Mouse (Mus musculus) hindbrain, postnatal 0 days (tissue): ENCODE data around the gene Gnb2. TPM values are rescaled to one million over a fixed set of nuclear protein-coding genes. Genes with fewer than 3 reads are reported as not detected.

Experiments
- ATAC-seq: fragments of 200-750 bp; cut with Nextera tagmentation; 2 replicates; pipeline ENCODE4 v1.8.0; 2017; ENCODE audit warnings: mild to moderate bottlenecking, moderate TSS enrichment, moderate library complexity
- DNase-seq: peaks from one replicate; pipeline ENCODE4 v3.0.0-alpha.2; 2015; ENCODE audit warnings: low spot score
- H3K27ac ChIP-seq: fragments of 300-500 bp; sonication (generic); 2 replicates; pipeline ENCODE4 v1.5.1; 2014; ENCODE audit warnings: mild to moderate bottlenecking
- H3K27me3 ChIP-seq: fragments of 300-500 bp; sonication (generic); 2 replicates; pipeline ENCODE4 v1.6.1; 2014; ENCODE audit warnings: low read length, mixed read lengths; ENCODE audit not compliant: insufficient read depth
- H3K36me3 ChIP-seq: fragments of 300-500 bp; sonication (generic); 2 replicates; pipeline ENCODE4 v1.6.1; 2014; ENCODE audit warnings: low read length, mixed read lengths; ENCODE audit not compliant: insufficient read depth
- H3K4me1 ChIP-seq: fragments of 300-500 bp; sonication (generic); 2 replicates; pipeline ENCODE4 v1.6.1; 2014; ENCODE audit warnings: antibody characterized with exemption, low read length, mixed read lengths; ENCODE audit not compliant: insufficient read depth
- H3K4me2 ChIP-seq: fragments of 300-500 bp; sonication (generic); 2 replicates; pipeline ENCODE4 v1.6.1; 2014; ENCODE audit warnings: low read depth, mild to moderate bottlenecking, low read length, moderate library complexity, mixed read lengths
- H3K4me3 ChIP-seq: fragments of 300-500 bp; sonication (generic); 2 replicates; pipeline ENCODE4 v1.5.1; 2014; ENCODE audit warnings: low read length
- H3K9ac ChIP-seq: fragments of 300-500 bp; sonication (generic); replicated peaks from 2 replicates; pipeline ENCODE4 v1.6.1; 2014; ENCODE audit warnings: mild to moderate bottlenecking, low read length, moderate library complexity, mixed read lengths
- H3K9me3 ChIP-seq: fragments of 300-500 bp; sonication (generic); 2 replicates; pipeline ENCODE4 v1.6.1; 2016; ENCODE audit warnings: low read length, mixed read lengths
- CTCF ChIP-seq: IDR thresholded peaks from 2 replicates; pipeline ENCODE4 v1.5.1; 2016; ENCODE audit warnings: antibody characterized with exemption, control low read depth, low read depth
- WGBS: fragments of 180-500 bp; shearing (Covaris S2); extraction: QIAGEN DNeasy Blood & Tissue Kit; methylation state at CpG from one replicate; pipeline ENCODE4 v1.1.7; 2014; 5-methylcytosine and 5-hydroxymethylcytosine counted together
- polyA plus RNA-seq: library from polyadenylated mRNA; unstranded; fragments of >200 nt; fragmentation: Nextera tagmentation; extraction: Ambion mirVana; gene quantifications from 2 replicates; pipeline ENCODE4 v1.2.1, GENCODE M21; 2015
- total RNA-seq: library from RNA; depleted of rRNA; stranded (reverse); fragments of >200 nt; gene quantifications from 2 replicates; pipeline ENCODE4 v1.2.3, GENCODE M21; 2014; rRNA removed

Gene Gnb2
- total RNA-seq = 1,135 and 1,251 TPM in 2 replicates
- polyA plus RNA-seq = 570 and 592 TPM in 2 replicates

- under 1% methylated on average over 37 of the region's 40 CpGs for WGBS
- ATAC-seq = peak; percentile 78
Observed at GRCm38 (mm10) chr5:137533117-137533827, at the start of gene Gnb2, which contains the start of gene Epo. Gene Gnb2 (minus strand): TSS chr5:137533510. Gene Epo (minus strand): TSS chr5:137533242.

GRCm38 (mm10) chr5:137582702-137583101, 49.4 kb upstream of the Gnb2 start:
- Histone ChIP-seq H3K36me3 (no peaks in the 10 kb centered on the region), H3K9me3 (no peaks in the 10 kb centered on the region), H3K27me3 (no peaks in the 10 kb centered on the region), H3K4me2 (peak overlapping the region; percentile 55), H3K4me1 (peaks cover 8% of the 10 kb centered on the region), H3K27ac (peak overlapping the region; percentile 88), H3K4me3 (peak overlapping the region; percentile 29; the same call in 1 of the 2 replicates), H3K9ac (no peak overlapping the region; the same call in 1 of the 2 replicates)
- ATAC-seq (no peak), DNase-seq (no peak)
- TF ChIP-seq CTCF = no peak
- WGBS = 38% methylated on average over 8 of the region's 8 CpGs

More at GRCm38 (mm10) chr5:137533117-137533827, at the start of gene Gnb2, which contains the start of gene Epo:
- H3K4me2 ChIP-seq = peak within 1 kb of the TSS; percentile 97
- peak; percentile 2; the same call in 1 of the 2 replicates for TF ChIP-seq CTCF
- H3K27ac ChIP-seq = peak within 1 kb of the TSS; percentile 97
- H3K27me3 ChIP-seq = no peaks in the 10 kb centered on the region
- peaks cover 12% of the 10 kb centered on the region; the same call in 1 of the 2 replicates for H3K4me1 ChIP-seq
- peak; percentile 99 for DNase-seq
- peaks cover 12% of the 10 kb centered on the region for H3K36me3 ChIP-seq
- H3K4me3 ChIP-seq = peak within 1 kb of the TSS; percentile 80
- peak within 1 kb of the TSS; percentile 97 for H3K9ac ChIP-seq
- no peaks in the 10 kb centered on the region for H3K9me3 ChIP-seq

- TF ChIP-seq CTCF = no peak
- Histone ChIP-seq H3K4me1 (peaks cover 8% of the 10 kb centered on the region), H3K27me3 (no peaks in the 10 kb centered on the region), H3K9ac (no peak overlapping the region), H3K27ac (no peak overlapping the region), H3K4me2 (no peak overlapping the region), H3K9me3 (no peaks in the 10 kb centered on the region), H3K4me3 (no peak overlapping the region), H3K36me3 (no peaks in the 10 kb centered on the region)
- 83% methylated on average over 6 of the region's 6 CpGs for WGBS
- no peak for ATAC-seq
- DNase-seq = no peak
Observed at GRCm38 (mm10) chr5:137580246-137580645, 46.9 kb upstream of the Gnb2 start.

- Histone ChIP-seq H3K36me3 (no peaks in the 10 kb centered on the region), H3K4me2 (peak overlapping the region; percentile 54), H3K27ac (peak overlapping the region; percentile 32; the same call in 1 of the 2 replicates), H3K4me3 (peak overlapping the region; percentile 25), H3K4me1 (no peaks in the 10 kb centered on the region), H3K27me3 (no peaks in the 10 kb centered on the region), H3K9me3 (no peaks in the 10 kb centered on the region), H3K9ac (no peak overlapping the region)
- WGBS = 7% methylated on average over 27 of the region's 27 CpGs
- DNase-seq (peak; percentile 61), ATAC-seq (peak; percentile 65)
- TF ChIP-seq CTCF = peak; percentile 54
Observed at GRCm38 (mm10) chr5:137574470-137574901, 41.2 kb upstream of the Gnb2 start.

- H3K27me3 ChIP-seq = no peaks in the 10 kb centered on the region
- H3K4me1 ChIP-seq = no peaks in the 10 kb centered on the region
- no peak for TF ChIP-seq CTCF
- H3K27ac ChIP-seq = no peak overlapping the region
- ATAC-seq (no peak), DNase-seq (no peak)
- H3K4me3 ChIP-seq = no peak overlapping the region
- no peak overlapping the region for H3K9ac ChIP-seq
- WGBS = 77% methylated on average over 17 of the region's 17 CpGs
- no peaks in the 10 kb centered on the region for H3K9me3 ChIP-seq
- no peak overlapping the region for H3K4me2 ChIP-seq
- H3K36me3 ChIP-seq = no peaks in the 10 kb centered on the region
Observed at GRCm38 (mm10) chr5:137570691-137571586, 37.6 kb upstream of the Gnb2 start.

- DNase-seq (no peak), ATAC-seq (no peak)
- Histone ChIP-seq H3K36me3 (no peaks in the 10 kb centered on the region), H3K9ac (no peak overlapping the region), H3K4me1 (no peaks in the 10 kb centered on the region), H3K27me3 (no peaks in the 10 kb centered on the region), H3K4me2 (no peak overlapping the region), H3K27ac (no peak overlapping the region), H3K4me3 (no peak overlapping the region), H3K9me3 (no peaks in the 10 kb centered on the region)
- WGBS = 33% methylated on average over 7 of the region's 7 CpGs
- no peak for TF ChIP-seq CTCF
Observed at GRCm38 (mm10) chr5:137570181-137570580, 36.9 kb upstream of the Gnb2 start.
